Mouse (Mus musculus): ENCODE measurements around the gene Them5.

DNA sequence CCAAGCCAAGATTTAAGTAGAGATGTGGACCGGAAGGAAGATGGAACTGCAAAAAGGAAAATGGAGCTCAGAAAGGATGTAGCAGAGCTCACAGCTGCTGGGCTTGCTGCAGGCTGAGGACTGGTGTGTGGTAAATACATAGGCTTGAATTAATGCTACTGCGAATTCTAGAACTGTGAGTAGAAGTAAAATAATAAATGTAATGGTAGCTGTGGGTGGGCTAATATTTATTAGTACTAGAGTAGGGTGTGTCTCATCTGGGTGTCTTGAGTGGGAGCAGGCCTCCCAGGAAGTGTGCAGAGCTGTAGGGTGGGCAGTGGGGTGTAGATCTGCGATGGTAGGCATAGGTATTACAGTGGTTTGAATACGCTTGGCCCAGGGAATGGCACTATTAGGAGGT, 7.5 kb upstream of the Them5 start:
- no peak for TF ChIP-seq POLR2A (IDR thresholded peaks at IDR 0.05; ENCODE audit: control insufficient read depth, extremely low read depth, insufficient read depth, low read length, poor library complexity)
- no peak for TF ChIP-seq CTCF (IDR thresholded peaks at IDR 0.05; ENCODE audit: borderline replicate concordance, control insufficient read depth, extremely low read depth, insufficient read depth, low read length, poor library complexity)
